Mouse (Mus musculus) R1 (cell line): Measurements from ENCODE around the gene Borcs6.
"Not testable (repeated sequence)": the region's sequence is repeated elsewhere in the genome, so short reads cannot be mapped to it uniquely, and the experiment has no call there.

Source experiments
- DNase-seq: peaks from one replicate; pipeline ENCODE4 v3.0.0-alpha.2; 2018; ENCODE audit warnings: low read depth, low spot score

Gene Borcs6

GRCm38 (mm10) chr11:69088856-69089615, 29.5 kb downstream of the Borcs6 start:
- no peak for DNase-seq

GRCm38 (mm10) chr11:69089616-69090290, 30.2 kb downstream of the Borcs6 start:
- DNase-seq, result no peak

GRCm38 (mm10) chr11:69090367-69090766, 30.9 kb downstream of the Borcs6 start:
- no peak for DNase-seq

- no peak for DNase-seq
These were observed 32.3 kb downstream of the Borcs6 start for GRCm38 (mm10) chr11:69091566-69092385.

GRCm38 (mm10) chr11:69092386-69092751, 32.9 kb downstream of the Borcs6 start:
- DNase-seq, result peak; percentile 81

GRCm38 (mm10) chr11:69092871-69093270, 33.4 kb downstream of the Borcs6 start:
- peak; percentile 67 for DNase-seq

GRCm38 (mm10) chr11:69093856-69094255, 34.3 kb downstream of the Borcs6 start:
- not testable (repeated sequence) for DNase-seq

- peak; percentile 100 for DNase-seq
These were observed 35.3 kb downstream of the Borcs6 start, which contains the start of gene Per1 for GRCm38 (mm10) chr11:69094697-69095429. Gene Per1 (plus strand): TSS chr11:69095217.

- DNase-seq, result no peak
These were observed 36.2 kb downstream of the Borcs6 start for GRCm38 (mm10) chr11:69095511-69096231.

- DNase-seq, result no peak
These were observed 37.0 kb downstream of the Borcs6 start for GRCm38 (mm10) chr11:69096360-69096986.

- peak; percentile 92 for DNase-seq
These were observed 37.7 kb downstream of the Borcs6 start for GRCm38 (mm10) chr11:69096987-69097900.

GRCm38 (mm10) chr11:69098039-69098761, 38.7 kb downstream of the Borcs6 start:
- no peak for DNase-seq

GRCm38 (mm10) chr11:69098762-69099091, 39.2 kb downstream of the Borcs6 start:
- DNase-seq, result peak; percentile 96

GRCm38 (mm10) chr11:69099177-69099914, 39.8 kb downstream of the Borcs6 start:
- no peak for DNase-seq

- DNase-seq, result peak; percentile 88
These were observed 40.4 kb downstream of the Borcs6 start for GRCm38 (mm10) chr11:69099915-69100345.

GRCm38 (mm10) chr11:69100639-69101360, 41.3 kb downstream of the Borcs6 start:
- DNase-seq, result no peak
